Mouse (Mus musculus): ENCODE measurements around the gene Hc. TPM values are rescaled to one million over a fixed set of nuclear protein-coding genes. Genes with fewer than 3 reads are reported as not detected.

The Hc gene
- polyA plus RNA-seq, 1 experiment from 2014 or later = 0.38 TPM

GRCm38 (mm10) chr2:34996506-34996905, 64.7 kb downstream of the Hc start:
- Histone ChIP-seq H3K4me2 (ENCODE audit: low read depth, low read length) (no peak overlapping the region), H3K9me3 (replicated peaks; ENCODE audit: control insufficient read depth, low read length) (no peaks in the 10 kb centered on the region), H3K27ac (replicated peaks; ENCODE audit: low read depth, low read length) (no peak overlapping the region), H3K27me3 (ENCODE audit: control insufficient read depth, insufficient read depth, low read length) (no peaks in the 10 kb centered on the region), H3K9ac (replicated peaks; ENCODE audit: low read length) (no peak overlapping the region), H3K36me3 (replicated peaks; ENCODE audit: control insufficient read depth, insufficient read depth, low read depth, low read length) (no peaks in the 10 kb centered on the region), H3K4me1 (ENCODE audit: control insufficient read depth, insufficient read depth, low read length) (no peaks in the 10 kb centered on the region), H3K4me3 (ENCODE audit: low read depth, low read length) (no peak overlapping the region)
- ATAC-seq (replicated peaks; ENCODE audit: insufficient number of reproducible peaks, low FRiP score, low TSS enrichment, low read depth) = no peak
- WGBS = 87% methylated on average over 5 of the region's 5 CpGs
- no peak for DNase-seq (ENCODE audit: low spot score)

- DNase-seq (ENCODE audit: low spot score) (no peak), ATAC-seq (replicated peaks; ENCODE audit: insufficient number of reproducible peaks, low FRiP score, low TSS enrichment, low read depth) (no peak)
- WGBS = 68% methylated on average over 5 of the region's 5 CpGs
- Histone ChIP-seq H3K36me3 (replicated peaks; ENCODE audit: control insufficient read depth, insufficient read depth, low read depth, low read length) (no peaks in the 10 kb centered on the region), H3K27ac (replicated peaks; ENCODE audit: low read depth, low read length) (no peak overlapping the region), H3K9me3 (replicated peaks; ENCODE audit: control insufficient read depth, low read length) (no peaks in the 10 kb centered on the region), H3K4me3 (ENCODE audit: low read depth, low read length) (no peak overlapping the region), H3K4me2 (ENCODE audit: low read depth, low read length) (no peak overlapping the region), H3K9ac (replicated peaks; ENCODE audit: low read length) (no peak overlapping the region), H3K4me1 (ENCODE audit: control insufficient read depth, insufficient read depth, low read length) (no peaks in the 10 kb centered on the region), H3K27me3 (ENCODE audit: control insufficient read depth, insufficient read depth, low read length) (no peaks in the 10 kb centered on the region)
Observed at GRCm38 (mm10) chr2:34993696-34994356, 67.4 kb downstream of the Hc start.

- H3K27me3 ChIP-seq (ENCODE audit: control insufficient read depth, insufficient read depth, low read length) = no peaks in the 10 kb centered on the region
- H3K9me3 ChIP-seq (replicated peaks; ENCODE audit: control insufficient read depth, low read length) = no peaks in the 10 kb centered on the region
- ATAC-seq (replicated peaks; ENCODE audit: insufficient number of reproducible peaks, low FRiP score, low TSS enrichment, low read depth) = no peak
- 15% methylated on average over 9 of the region's 9 CpGs for WGBS
- no peak overlapping the region for H3K9ac ChIP-seq (replicated peaks; ENCODE audit: low read length)
- H3K36me3 ChIP-seq (replicated peaks; ENCODE audit: control insufficient read depth, insufficient read depth, low read depth, low read length) = no peaks in the 10 kb centered on the region
- no peaks in the 10 kb centered on the region for H3K4me1 ChIP-seq (ENCODE audit: control insufficient read depth, insufficient read depth, low read length)
- no peak overlapping the region for H3K4me3 ChIP-seq (ENCODE audit: low read depth, low read length)
- H3K4me2 ChIP-seq (ENCODE audit: low read depth, low read length) = no peak overlapping the region
- no peak overlapping the region for H3K27ac ChIP-seq (replicated peaks; ENCODE audit: low read depth, low read length)
- peak; percentile 79 for DNase-seq (ENCODE audit: low spot score)
Observed at GRCm38 (mm10) chr2:34992729-34993695, 68.2 kb downstream of the Hc start.

GRCm38 (mm10) chr2:34991966-34992365, 69.3 kb downstream of the Hc start:
- DNase-seq (ENCODE audit: low spot score) = no peak
- H3K4me2 ChIP-seq (ENCODE audit: low read depth, low read length) = no peak overlapping the region
- no peak overlapping the region for H3K9ac ChIP-seq (replicated peaks; ENCODE audit: low read length)
- H3K36me3 ChIP-seq (replicated peaks; ENCODE audit: control insufficient read depth, insufficient read depth, low read depth, low read length) = no peaks in the 10 kb centered on the region
- WGBS = 71% methylated on average over 3 of the region's 3 CpGs
- H3K27ac ChIP-seq (replicated peaks; ENCODE audit: low read depth, low read length) = no peak overlapping the region
- no peak for ATAC-seq (replicated peaks; ENCODE audit: insufficient number of reproducible peaks, low FRiP score, low TSS enrichment, low read depth)
- H3K4me3 ChIP-seq (ENCODE audit: low read depth, low read length) = no peak overlapping the region
- no peaks in the 10 kb centered on the region for H3K4me1 ChIP-seq (ENCODE audit: control insufficient read depth, insufficient read depth, low read length)
- H3K27me3 ChIP-seq (ENCODE audit: control insufficient read depth, insufficient read depth, low read length) = no peaks in the 10 kb centered on the region
- no peaks in the 10 kb centered on the region for H3K9me3 ChIP-seq (replicated peaks; ENCODE audit: control insufficient read depth, low read length)

- H3K4me2 ChIP-seq (ENCODE audit: low read depth, low read length) = no peak overlapping the region
- no peak overlapping the region for H3K4me3 ChIP-seq (ENCODE audit: low read depth, low read length)
- no peak for ATAC-seq (replicated peaks; ENCODE audit: insufficient number of reproducible peaks, low FRiP score, low TSS enrichment, low read depth)
- H3K4me1 ChIP-seq (ENCODE audit: control insufficient read depth, insufficient read depth, low read length) = no peaks in the 10 kb centered on the region
- H3K27ac ChIP-seq (replicated peaks; ENCODE audit: low read depth, low read length) = no peak overlapping the region
- H3K9me3 ChIP-seq (replicated peaks; ENCODE audit: control insufficient read depth, low read length) = no peaks in the 10 kb centered on the region
- H3K9ac ChIP-seq (replicated peaks; ENCODE audit: low read length) = no peak overlapping the region
- no peaks in the 10 kb centered on the region for H3K27me3 ChIP-seq (ENCODE audit: control insufficient read depth, insufficient read depth, low read length)
- WGBS = 77% methylated on average over 1 of the region's 1 CpGs
- DNase-seq (ENCODE audit: low spot score) = no peak
- no peaks in the 10 kb centered on the region for H3K36me3 ChIP-seq (replicated peaks; ENCODE audit: control insufficient read depth, insufficient read depth, low read depth, low read length)
Observed at GRCm38 (mm10) chr2:34989749-34990148, 71.5 kb downstream of the Hc start.

- no peak overlapping the region for H3K4me3 ChIP-seq (ENCODE audit: low read depth, low read length)
- no peak overlapping the region for H3K27ac ChIP-seq (replicated peaks; ENCODE audit: low read depth, low read length)
- H3K4me2 ChIP-seq (ENCODE audit: low read depth, low read length) = no peak overlapping the region
- H3K4me1 ChIP-seq (ENCODE audit: control insufficient read depth, insufficient read depth, low read length) = no peaks in the 10 kb centered on the region
- no peaks in the 10 kb centered on the region for H3K36me3 ChIP-seq (replicated peaks; ENCODE audit: control insufficient read depth, insufficient read depth, low read depth, low read length)
- DNase-seq (ENCODE audit: low spot score) (no peak), ATAC-seq (replicated peaks; ENCODE audit: insufficient number of reproducible peaks, low FRiP score, low TSS enrichment, low read depth) (no peak)
- no peak overlapping the region for H3K9ac ChIP-seq (replicated peaks; ENCODE audit: low read length)
- H3K9me3 ChIP-seq (replicated peaks; ENCODE audit: control insufficient read depth, low read length) = no peaks in the 10 kb centered on the region
- H3K27me3 ChIP-seq (ENCODE audit: control insufficient read depth, insufficient read depth, low read length) = no peaks in the 10 kb centered on the region
- 66% methylated on average over 1 of the region's 1 CpGs for WGBS
Observed at GRCm38 (mm10) chr2:34987595-34987994, 73.6 kb downstream of the Hc start.

- Histone ChIP-seq H3K4me2 (ENCODE audit: low read depth, low read length) (no peak overlapping the region), H3K27ac (replicated peaks; ENCODE audit: low read depth, low read length) (no peak overlapping the region), H3K4me3 (ENCODE audit: low read depth, low read length) (no peak overlapping the region), H3K27me3 (ENCODE audit: control insufficient read depth, insufficient read depth, low read length) (no peaks in the 10 kb centered on the region), H3K9ac (replicated peaks; ENCODE audit: low read length) (no peak overlapping the region), H3K36me3 (replicated peaks; ENCODE audit: control insufficient read depth, insufficient read depth, low read depth, low read length) (no peaks in the 10 kb centered on the region), H3K9me3 (replicated peaks; ENCODE audit: control insufficient read depth, low read length) (no peaks in the 10 kb centered on the region), H3K4me1 (ENCODE audit: control insufficient read depth, insufficient read depth, low read length) (no peaks in the 10 kb centered on the region)
- ATAC-seq (replicated peaks; ENCODE audit: insufficient number of reproducible peaks, low FRiP score, low TSS enrichment, low read depth) = no peak
- no peak for DNase-seq (ENCODE audit: low spot score)
- 76% methylated on average over 8 of the region's 8 CpGs for WGBS
Observed at GRCm38 (mm10) chr2:34984885-34985284, 76.4 kb downstream of the Hc start.

Measured in embryonic facial prominence, embryonic 11.5 days (tissue).